Mouse (Mus musculus) hindbrain, embryonic 15.5 days (tissue): Measurements from ENCODE around the gene Atxn10. TPM values are rescaled to one million over a fixed set of nuclear protein-coding genes. Genes with fewer than 3 reads are reported as not detected.
"Not testable (repeated sequence)": the region's sequence is repeated elsewhere in the genome, so short reads cannot be mapped to it uniquely, and the experiment has no call there.

Source experiments
- ATAC-seq: fragments of 200-750 bp; cut with Nextera tagmentation; 2 replicates; pipeline ENCODE4 v1.8.0; 2017; ENCODE audit warnings: low read depth, moderate number of reproducible peaks, moderate TSS enrichment; ENCODE audit not compliant: low FRiP score
- H3K27ac ChIP-seq: fragments of 300-500 bp; sonication (generic); replicated peaks from 2 replicates; pipeline ENCODE4 v1.5.1; 2015; ENCODE audit warnings: mild to moderate bottlenecking, inconsistent platforms
- H3K27me3 ChIP-seq: fragments of 300-500 bp; sonication (generic); 2 replicates; pipeline ENCODE4 v1.6.1; 2015; ENCODE audit warnings: control low read depth, inconsistent platforms
- H3K36me3 ChIP-seq: fragments of 300-500 bp; sonication (generic); 2 replicates; pipeline ENCODE4 v1.6.1; 2015; ENCODE audit warnings: control low read depth, inconsistent platforms
- H3K4me1 ChIP-seq: fragments of 300-500 bp; sonication (generic); replicated peaks from 2 replicates; pipeline ENCODE4 v1.6.1; 2015; ENCODE audit warnings: control low read depth, inconsistent platforms
- H3K4me2 ChIP-seq: fragments of 300-500 bp; sonication (generic); 2 replicates; pipeline ENCODE4 v1.6.1; 2015; ENCODE audit warnings: moderate library complexity, mild to moderate bottlenecking, inconsistent platforms
- H3K4me3 ChIP-seq: fragments of 300-500 bp; sonication (generic); 2 replicates; pipeline ENCODE4 v1.5.1; 2015; ENCODE audit warnings: mild to moderate bottlenecking, inconsistent platforms
- H3K9ac ChIP-seq: fragments of 300-500 bp; sonication (generic); 2 replicates; pipeline ENCODE4 v1.6.1; 2015; ENCODE audit warnings: inconsistent platforms
- H3K9me3 ChIP-seq: fragments of 300-500 bp; sonication (generic); 2 replicates; pipeline ENCODE4 v1.6.1; 2016; ENCODE audit warnings: control low read depth, inconsistent platforms
- WGBS: fragments of 180-500 bp; shearing (Covaris S2); methylation state at CpG from one replicate; pipeline ENCODE4 v1.1.7; 2015; 5-methylcytosine and 5-hydroxymethylcytosine counted together
- polyA plus RNA-seq: library from polyadenylated mRNA; unstranded; fragments of >200 nt; fragmentation: Nextera tagmentation; extraction: Ambion mirVana; gene quantifications from 2 replicates; pipeline ENCODE4 v1.2.1, GENCODE M21; 2015

Gene Atxn10
- polyA plus RNA-seq, 1 experiment from 2014 or later, result 511 TPM

GRCm38 (mm10) chr15:85315378-85316025 is 20.5 kb upstream of the Atxn10 start:
- Histone ChIP-seq H3K27ac (no peak overlapping the region), H3K9me3 (no peaks in the 10 kb centered on the region), H3K9ac (no peak overlapping the region), H3K27me3 (no peaks in the 10 kb centered on the region), H3K4me1 (peaks cover 3% of the 10 kb centered on the region; the same call in 1 of the 2 replicates), H3K4me3 (no peak overlapping the region), H3K4me2 (no peak overlapping the region), H3K36me3 (no peaks in the 10 kb centered on the region)
- ATAC-seq, result peak; percentile 81
- 39% methylated on average over 11 of the region's 13 CpGs for WGBS

GRCm38 (mm10) chr15:85316342-85317140 is 19.5 kb upstream of the Atxn10 start:
- no peak overlapping the region for H3K9ac ChIP-seq
- no peaks in the 10 kb centered on the region for H3K36me3 ChIP-seq
- WGBS, result 43% methylated on average over 14 of the region's 14 CpGs
- H3K4me3 ChIP-seq, result no peak overlapping the region
- H3K27ac ChIP-seq, result no peak overlapping the region
- ATAC-seq, result no peak
- no peak overlapping the region for H3K4me2 ChIP-seq
- peaks cover 3% of the 10 kb centered on the region; the same call in 1 of the 2 replicates for H3K4me1 ChIP-seq
- H3K27me3 ChIP-seq, result no peaks in the 10 kb centered on the region
- H3K9me3 ChIP-seq, result no peaks in the 10 kb centered on the region

- no peak overlapping the region for H3K9ac ChIP-seq
- no peak overlapping the region for H3K4me2 ChIP-seq
- H3K27ac ChIP-seq, result no peak overlapping the region
- WGBS, result 78% methylated on average over 11 of the region's 11 CpGs
- no peaks in the 10 kb centered on the region for H3K27me3 ChIP-seq
- H3K36me3 ChIP-seq, result no peaks in the 10 kb centered on the region
- H3K9me3 ChIP-seq, result no peaks in the 10 kb centered on the region
- H3K4me1 ChIP-seq, result 0 out of 2 replicates have a peak, but pooled peaks cover 3% of the 10 kb centered on the region
- H3K4me3 ChIP-seq, result no peak overlapping the region
- ATAC-seq, result no peak
Measured at GRCm38 (mm10) chr15:85319924-85320668, 15.9 kb upstream of the Atxn10 start.

- WGBS, result 87% methylated on average over 4 of the region's 4 CpGs
- Histone ChIP-seq H3K4me1 (no peaks in the 10 kb centered on the region), H3K9ac (no peak overlapping the region), H3K4me3 (no peak overlapping the region), H3K27me3 (no peaks in the 10 kb centered on the region), H3K27ac (no peak overlapping the region), H3K9me3 (no peaks in the 10 kb centered on the region), H3K4me2 (no peak overlapping the region), H3K36me3 (no peaks in the 10 kb centered on the region)
- ATAC-seq, result no peak
Measured at GRCm38 (mm10) chr15:85323214-85323613, 12.8 kb upstream of the Atxn10 start.

- Histone ChIP-seq H3K27ac (no peak overlapping the region), H3K36me3 (no peaks in the 10 kb centered on the region), H3K9me3 (no peaks in the 10 kb centered on the region), H3K4me2 (no peak overlapping the region), H3K4me1 (no peaks in the 10 kb centered on the region), H3K4me3 (no peak overlapping the region), H3K27me3 (no peaks in the 10 kb centered on the region), H3K9ac (no peak overlapping the region)
- no peak for ATAC-seq
- WGBS, result 100% methylated on average over 1 of the region's 1 CpGs
Measured at GRCm38 (mm10) chr15:85324426-85324825, 11.6 kb upstream of the Atxn10 start.

GRCm38 (mm10) chr15:85327808-85328207 is 8.2 kb upstream of the Atxn10 start:
- H3K4me3 ChIP-seq, result no peak overlapping the region
- no peak for ATAC-seq
- H3K4me1 ChIP-seq, result no peaks in the 10 kb centered on the region
- H3K36me3 ChIP-seq, result no peaks in the 10 kb centered on the region
- no peak overlapping the region for H3K9ac ChIP-seq
- no peaks in the 10 kb centered on the region for H3K27me3 ChIP-seq
- H3K4me2 ChIP-seq, result no peak overlapping the region
- H3K27ac ChIP-seq, result no peak overlapping the region
- no peaks in the 10 kb centered on the region for H3K9me3 ChIP-seq
- WGBS, result 64% methylated on average over 11 of the region's 11 CpGs

GRCm38 (mm10) chr15:85328455-85328854 is 7.6 kb upstream of the Atxn10 start:
- not testable (repeated sequence) for H3K27me3 ChIP-seq, ATAC-seq, H3K4me1 ChIP-seq, H3K9me3 ChIP-seq, H3K36me3 ChIP-seq, H3K4me3 ChIP-seq, H3K9ac ChIP-seq, H3K4me2 ChIP-seq, H3K27ac ChIP-seq
- 76% methylated on average over 2 of the region's 2 CpGs for WGBS

GRCm38 (mm10) chr15:85329096-85329495 is 6.9 kb upstream of the Atxn10 start:
- Histone ChIP-seq H3K36me3 (no peaks in the 10 kb centered on the region), H3K27ac (no peak overlapping the region), H3K27me3 (no peaks in the 10 kb centered on the region), H3K4me2 (no peak overlapping the region), H3K9me3 (no peaks in the 10 kb centered on the region), H3K4me1 (no peaks in the 10 kb centered on the region), H3K4me3 (no peak overlapping the region), H3K9ac (no peak overlapping the region)
- ATAC-seq, result no peak
- 91% methylated on average over 5 of the region's 5 CpGs for WGBS

- no peak overlapping the region for H3K4me2 ChIP-seq
- H3K36me3 ChIP-seq, result no peaks in the 10 kb centered on the region
- no peaks in the 10 kb centered on the region for H3K4me1 ChIP-seq
- no peak overlapping the region for H3K9ac ChIP-seq
- H3K9me3 ChIP-seq, result no peaks in the 10 kb centered on the region
- no peaks in the 10 kb centered on the region for H3K27me3 ChIP-seq
- H3K27ac ChIP-seq, result no peak overlapping the region
- 81% methylated on average over 6 of the region's 6 CpGs for WGBS
- no peak overlapping the region for H3K4me3 ChIP-seq
- no peak for ATAC-seq
Measured at GRCm38 (mm10) chr15:85330024-85330423, 6.0 kb upstream of the Atxn10 start.

GRCm38 (mm10) chr15:85333511-85333910 is 2.5 kb upstream of the Atxn10 start:
- not testable (repeated sequence) for H3K4me3 ChIP-seq, H3K27ac ChIP-seq, H3K9ac ChIP-seq, H3K4me2 ChIP-seq, ATAC-seq, H3K36me3 ChIP-seq, H3K27me3 ChIP-seq, H3K9me3 ChIP-seq
- peaks cover 23% of the 10 kb centered on the region for H3K4me1 ChIP-seq
- 91% methylated on average over 6 of the region's 6 CpGs for WGBS

- no peaks in the 10 kb centered on the region for H3K9me3 ChIP-seq
- WGBS, result 75% methylated on average over 3 of the region's 3 CpGs
- no peak overlapping the region for H3K27ac ChIP-seq
- no peak overlapping the region for H3K4me2 ChIP-seq
- peaks cover 31% of the 10 kb centered on the region for H3K4me1 ChIP-seq
- ATAC-seq, result no peak
- no peaks in the 10 kb centered on the region for H3K36me3 ChIP-seq
- no peak overlapping the region for H3K4me3 ChIP-seq
- no peak overlapping the region for H3K9ac ChIP-seq
- H3K27me3 ChIP-seq, result no peaks in the 10 kb centered on the region
Measured at GRCm38 (mm10) chr15:85334234-85334633, 1.8 kb upstream of the Atxn10 start.
